Mouse (Mus musculus) layer of hippocampus, postnatal 14 days (tissue): ENCODE measurements at regions not wholly inside any gene's neighbourhood (a gene's known extent, or its start where the extent isn't known, plus 50 kb on each side); places are given as distances from the start of the nearest gene placed in this dataset.

Experiments
- DNase-seq, 2 experiments: peaks; one replicate each; pipeline ENCODE4 v3.0.0; 2021 to 2022; ENCODE audit warnings: low spot score in 2 of 2, mixed read lengths in 1 of 2

DNA sequence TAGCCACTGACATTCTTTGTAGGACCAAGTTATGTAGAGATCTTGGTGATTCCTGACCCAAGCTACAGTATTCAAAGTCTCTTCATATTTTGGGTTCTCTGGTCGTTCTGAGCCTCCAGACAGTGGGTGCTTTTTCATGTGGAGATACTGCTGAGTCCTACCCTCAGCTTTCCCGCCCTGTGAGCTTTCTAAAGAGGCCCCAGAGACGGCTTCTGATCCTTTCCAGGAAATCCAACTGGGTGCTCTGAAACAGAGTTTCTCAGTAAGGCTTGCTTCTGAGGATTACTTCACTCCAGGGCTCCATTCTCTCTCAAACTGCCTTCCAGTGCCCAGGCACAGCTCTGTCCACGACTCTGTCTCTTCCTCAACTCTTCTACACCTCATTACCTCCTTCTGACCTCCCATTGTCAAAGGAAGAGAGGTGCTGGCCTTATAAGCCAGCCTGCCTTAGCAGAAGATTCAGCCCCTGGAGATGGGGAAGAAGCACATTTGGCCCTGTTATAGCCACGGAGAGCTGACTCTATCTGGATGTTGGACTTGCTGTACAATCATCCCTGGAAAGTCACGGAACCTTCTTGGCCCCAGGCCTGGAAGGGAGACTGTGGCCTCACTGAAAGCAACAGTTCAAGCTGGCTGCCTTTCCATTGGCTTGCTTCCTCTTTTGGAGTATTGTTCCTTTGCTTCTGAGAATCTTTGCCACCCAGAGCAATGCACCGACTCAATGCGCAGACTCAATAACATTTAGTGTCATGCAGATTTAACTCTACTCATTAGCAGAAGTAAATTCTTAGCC, 1306.9 kb upstream of the A1bg start:
- DNase-seq = no peak

DNA sequence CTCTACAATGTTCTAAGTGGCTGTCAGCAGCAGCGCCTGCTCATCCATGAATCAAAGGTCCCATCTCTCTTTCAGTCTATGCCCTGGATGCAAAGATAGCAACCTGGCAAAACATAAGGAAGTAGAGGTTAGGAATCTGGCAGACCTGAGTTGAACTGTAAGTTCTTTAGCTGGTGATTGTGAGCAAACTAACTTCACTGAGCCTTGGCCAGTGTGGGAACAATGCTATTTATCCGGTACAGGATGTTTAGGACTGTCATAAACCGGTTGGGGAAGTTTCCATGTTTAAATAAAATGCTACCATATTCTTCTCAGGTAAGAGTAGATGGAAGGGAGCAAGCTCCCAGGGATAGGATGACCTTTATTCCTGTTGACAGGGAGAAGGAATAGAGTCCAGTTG, 1306.2 kb upstream of the A1bg start:
- no peak for DNase-seq

DNA sequence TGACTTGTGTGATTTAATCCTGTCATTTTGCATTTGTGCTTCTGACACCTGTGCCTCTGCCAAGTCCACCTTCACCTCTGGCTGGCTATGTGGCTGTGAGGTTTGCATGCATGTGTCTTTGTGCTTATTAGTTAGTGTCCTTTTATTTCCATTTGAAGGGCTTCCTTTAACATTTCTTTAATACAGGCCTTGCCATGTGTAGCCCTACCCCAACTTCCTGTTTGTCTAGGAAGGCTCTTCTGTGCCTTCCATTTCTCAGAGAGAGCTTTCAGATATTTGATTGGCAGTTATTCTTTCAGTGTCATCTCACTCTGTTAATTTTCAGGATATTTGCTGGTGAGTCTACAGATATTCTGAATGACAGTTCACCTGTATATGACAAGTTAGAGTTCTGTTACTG, 1302.0 kb upstream of the A1bg start:
- DNase-seq = no peak

DNA sequence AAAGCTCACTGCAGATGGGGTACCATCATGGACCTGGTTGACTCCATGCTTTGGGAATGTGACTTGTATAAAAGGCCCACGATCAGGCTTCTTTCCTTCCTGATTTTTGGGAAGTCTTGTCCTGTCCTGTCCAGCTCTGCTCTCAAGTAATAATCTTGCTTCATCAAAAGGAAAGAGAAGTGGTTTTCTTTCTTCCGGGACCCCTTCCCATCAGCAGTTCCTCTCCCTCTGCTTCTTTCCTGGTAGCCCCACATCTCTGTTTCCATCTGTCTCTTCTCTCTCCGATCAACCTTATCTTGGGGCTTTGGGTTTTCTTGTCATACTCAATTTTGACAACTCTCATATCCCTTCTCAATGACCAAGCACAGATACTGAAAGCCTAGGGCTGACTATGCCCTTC, 1301.4 kb upstream of the A1bg start:
- DNase-seq = no peak

DNA sequence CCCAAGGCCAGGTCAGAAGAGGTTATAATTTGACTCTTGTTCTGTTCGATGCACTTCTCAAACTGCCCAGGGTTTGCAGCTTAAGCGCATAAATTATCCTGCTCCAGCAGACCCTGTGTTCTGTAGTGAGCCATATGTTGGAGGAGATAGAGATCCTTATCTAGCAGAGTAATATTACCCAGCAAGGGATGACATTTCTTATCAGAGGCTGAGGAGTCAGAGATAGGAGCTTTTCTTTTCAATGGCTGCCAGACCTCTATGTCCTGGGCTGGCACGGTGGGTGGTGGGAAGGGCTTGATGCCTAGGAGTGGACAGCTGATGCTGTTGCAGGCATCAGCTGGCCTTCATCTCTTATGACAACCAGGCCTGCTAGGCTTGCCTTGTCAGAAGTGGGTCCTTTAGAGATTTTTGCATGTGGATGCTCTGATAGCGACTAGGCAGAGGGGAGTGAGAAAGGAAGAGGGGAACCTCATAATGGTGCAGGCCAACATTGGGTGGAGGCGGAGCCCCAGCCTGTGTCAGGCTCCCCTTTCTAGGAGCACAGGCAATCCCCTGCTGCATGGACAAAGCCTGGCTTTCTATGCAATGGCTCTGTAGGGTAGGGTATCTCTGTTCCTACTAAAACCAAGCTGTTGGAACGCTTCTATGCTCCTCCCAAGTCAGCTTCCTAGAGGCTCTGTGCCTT, 1300.5 kb upstream of the A1bg start:
- DNase-seq = no peak

DNA sequence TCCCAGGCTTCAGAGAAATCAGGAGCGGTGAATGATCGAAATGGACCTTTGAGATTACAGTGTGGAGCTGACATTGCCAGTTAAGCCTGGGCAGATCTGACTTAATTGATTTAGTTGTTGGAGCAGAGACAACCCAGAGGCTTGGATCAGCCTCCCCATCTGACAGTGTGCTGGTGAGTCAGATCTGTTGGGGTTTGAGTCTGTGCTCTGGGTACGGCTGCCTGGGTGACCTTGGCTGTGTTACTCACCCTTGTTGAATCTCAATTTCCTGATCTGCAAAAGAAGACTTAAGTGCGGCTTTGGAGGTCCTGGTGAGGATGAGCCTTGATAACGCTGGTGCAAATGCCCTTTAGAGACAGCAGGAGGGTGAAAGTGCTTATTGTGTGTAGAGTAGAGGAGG, 1299.9 kb upstream of the A1bg start:
- DNase-seq = no peak

DNA sequence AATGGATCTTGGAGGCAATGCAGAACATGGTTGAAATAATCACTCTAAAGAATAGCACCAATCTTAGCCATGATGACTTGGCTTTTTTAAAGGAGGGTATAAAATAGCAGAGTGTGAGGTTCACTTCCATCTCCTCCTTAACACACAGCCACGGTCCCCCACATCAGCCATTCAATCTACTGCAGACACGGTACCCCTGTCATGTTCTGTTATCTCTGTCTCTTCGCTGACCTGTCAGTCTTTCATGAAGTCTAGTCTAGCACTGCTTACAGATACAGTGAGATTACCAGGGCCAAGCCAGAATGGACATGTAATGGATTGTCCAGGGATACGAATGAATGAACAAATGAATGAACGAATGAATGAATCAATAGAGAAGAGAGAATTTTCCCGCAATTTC, 1299.4 kb upstream of the A1bg start:
- DNase-seq = no peak

DNA sequence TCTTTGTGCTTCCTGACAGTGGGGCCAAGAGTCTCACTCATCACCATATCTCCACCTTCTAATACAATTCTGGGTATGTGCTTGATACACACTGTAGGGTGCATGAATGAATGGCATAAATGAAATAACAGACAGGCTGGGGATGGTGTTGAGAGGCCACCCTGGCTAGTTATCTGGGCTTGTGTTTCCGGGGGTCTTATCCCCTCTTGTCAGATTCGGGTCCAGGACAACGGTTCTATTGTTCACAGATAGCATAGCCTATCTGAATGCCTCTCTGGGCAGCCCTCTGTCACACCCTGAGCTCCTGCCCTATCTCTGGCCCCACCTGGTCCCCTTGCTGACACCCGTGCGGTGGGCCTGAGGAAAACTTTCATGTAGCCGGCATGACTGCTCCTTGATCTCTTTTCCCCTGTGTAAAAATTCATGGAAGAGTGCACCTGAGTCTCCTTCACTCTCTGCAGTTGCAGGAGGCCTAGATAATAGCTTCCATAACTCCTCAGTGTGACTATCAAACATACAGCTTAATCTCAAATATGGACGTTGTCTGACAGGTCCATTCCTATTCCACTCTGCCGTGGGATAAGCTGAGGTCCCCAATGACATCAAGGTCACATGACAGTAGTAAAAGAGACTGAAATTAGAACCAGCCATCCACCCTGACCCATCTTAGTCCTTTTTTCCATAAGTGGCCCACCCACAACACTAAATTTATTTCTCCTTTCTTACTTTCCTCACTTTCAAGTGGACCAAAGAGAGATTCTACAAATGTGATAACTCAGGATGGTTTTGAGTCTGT, 1298.4 kb upstream of the A1bg start:
- DNase-seq = no peak

DNA sequence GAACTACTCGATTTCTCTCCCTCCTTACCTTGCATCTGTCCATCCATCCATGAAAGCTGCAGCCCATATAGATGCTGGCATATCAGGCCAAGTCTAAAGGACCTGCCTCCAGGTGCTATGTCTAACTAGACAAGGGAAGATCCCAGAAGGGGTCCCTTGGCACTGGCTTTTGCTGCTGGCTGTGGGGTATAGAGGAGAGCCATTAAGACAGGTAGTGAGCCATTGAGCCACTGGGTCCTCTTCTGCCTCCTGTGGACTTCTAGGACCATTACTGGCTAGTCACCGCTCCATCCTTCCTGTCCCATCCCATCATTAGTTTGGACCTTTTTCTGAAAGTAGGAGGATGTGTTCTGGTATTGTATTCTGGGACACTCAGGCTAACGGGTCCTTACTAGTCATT, 1297.8 kb upstream of the A1bg start:
- no peak for DNase-seq

DNA sequence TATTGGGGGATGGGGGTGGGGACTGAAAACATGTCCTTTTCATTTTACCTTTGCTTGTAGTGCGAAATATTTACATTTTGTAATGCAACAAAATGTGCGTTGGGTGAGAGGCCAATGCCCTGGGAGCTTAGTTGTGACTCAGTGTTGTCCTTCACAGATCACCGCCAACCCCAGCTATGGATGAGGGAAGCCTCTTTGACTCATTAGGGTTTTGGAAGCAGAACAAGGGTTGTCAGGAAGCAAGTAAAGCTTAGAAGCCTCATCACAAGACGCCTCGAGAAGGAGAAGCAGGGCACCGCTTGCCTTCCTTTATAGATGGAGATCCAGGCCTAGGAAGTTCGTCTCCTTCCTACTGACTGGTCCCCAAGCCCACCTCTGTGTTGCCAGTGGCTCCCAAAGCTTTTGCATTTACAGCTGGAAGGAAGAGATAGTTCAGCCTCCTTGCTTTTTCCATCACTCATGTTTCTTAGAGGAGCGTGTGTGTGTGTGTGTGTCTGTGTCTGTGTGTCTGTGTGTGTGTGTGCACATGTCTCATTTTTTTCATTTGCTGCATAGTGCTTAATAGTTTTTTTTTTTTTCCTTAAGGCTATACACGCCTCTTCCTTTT, 1297.2 kb upstream of the A1bg start:
- DNase-seq = no peak

DNA sequence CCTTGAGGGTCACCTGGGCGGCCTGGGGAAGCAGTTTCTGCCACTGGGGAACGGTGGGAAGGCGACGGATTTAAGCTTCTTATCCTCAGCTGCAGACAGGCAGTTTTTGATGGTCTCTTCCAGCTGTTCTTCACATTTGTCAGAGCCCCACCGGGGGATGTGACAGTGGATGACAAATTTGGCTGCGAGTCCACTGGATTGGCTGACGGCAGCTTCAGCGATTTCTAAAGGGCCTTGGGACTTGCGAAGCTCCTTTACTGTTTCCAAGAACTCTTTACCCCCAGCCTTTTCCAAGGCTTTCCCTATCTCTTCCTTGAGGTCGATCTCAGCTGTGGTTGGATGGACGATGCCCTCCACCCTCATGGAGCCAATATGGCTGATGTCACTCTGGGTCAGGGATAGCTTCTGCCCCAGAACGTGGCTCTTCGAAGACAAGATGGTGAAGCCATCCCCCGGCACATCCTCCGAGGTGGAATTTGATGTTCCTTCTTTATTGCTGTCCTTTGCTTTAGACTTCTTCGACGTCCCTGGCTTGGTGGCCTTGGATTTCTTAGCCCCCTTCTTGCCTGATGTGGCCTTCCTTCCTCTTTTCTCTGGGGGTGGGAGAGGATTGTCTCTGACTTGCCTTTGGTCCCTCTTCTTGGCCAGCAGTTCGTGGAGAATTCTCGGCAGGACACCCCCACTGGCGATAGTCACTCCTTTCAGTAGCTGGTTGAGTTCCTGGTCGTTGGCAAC, 1295.7 kb upstream of the A1bg start:
- no peak for DNase-seq

DNA sequence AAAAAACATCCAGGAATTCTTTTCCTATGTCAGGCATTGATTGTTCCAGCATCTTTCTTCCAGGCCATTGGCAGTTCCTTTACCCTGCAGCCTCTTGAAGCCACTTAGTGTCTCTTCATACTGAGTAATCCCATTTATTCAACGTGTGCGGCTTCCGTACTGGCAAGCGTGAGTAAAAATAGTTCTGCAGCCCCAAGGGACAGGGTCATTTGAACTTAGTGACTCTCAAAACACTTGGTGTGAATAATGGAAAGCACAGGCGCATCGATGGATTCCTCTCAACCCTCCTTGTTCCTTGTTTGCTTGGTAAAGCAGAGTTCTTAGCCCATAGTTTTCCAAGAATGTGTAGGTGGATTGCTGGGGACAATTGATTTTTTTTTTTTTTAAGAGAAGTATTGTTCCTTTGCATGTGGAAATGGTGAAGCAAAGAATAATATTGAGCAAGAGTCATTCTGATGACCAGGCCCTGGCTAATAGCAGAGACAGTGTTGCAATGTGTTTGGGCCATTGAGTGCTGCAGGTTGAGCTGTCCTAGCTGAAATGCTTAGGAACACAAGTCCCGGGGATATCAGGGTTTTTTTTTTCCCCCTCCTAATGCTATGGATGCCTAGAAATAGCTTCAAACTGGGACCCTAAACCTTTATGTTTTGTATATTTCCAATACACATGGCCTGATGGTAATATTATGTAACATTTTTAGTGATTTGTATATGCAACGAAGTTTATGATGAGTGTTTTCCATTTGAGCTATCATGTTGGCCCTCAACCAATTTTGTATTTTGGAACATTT, 1294.1 kb upstream of the A1bg start:
- DNase-seq = no peak

DNA sequence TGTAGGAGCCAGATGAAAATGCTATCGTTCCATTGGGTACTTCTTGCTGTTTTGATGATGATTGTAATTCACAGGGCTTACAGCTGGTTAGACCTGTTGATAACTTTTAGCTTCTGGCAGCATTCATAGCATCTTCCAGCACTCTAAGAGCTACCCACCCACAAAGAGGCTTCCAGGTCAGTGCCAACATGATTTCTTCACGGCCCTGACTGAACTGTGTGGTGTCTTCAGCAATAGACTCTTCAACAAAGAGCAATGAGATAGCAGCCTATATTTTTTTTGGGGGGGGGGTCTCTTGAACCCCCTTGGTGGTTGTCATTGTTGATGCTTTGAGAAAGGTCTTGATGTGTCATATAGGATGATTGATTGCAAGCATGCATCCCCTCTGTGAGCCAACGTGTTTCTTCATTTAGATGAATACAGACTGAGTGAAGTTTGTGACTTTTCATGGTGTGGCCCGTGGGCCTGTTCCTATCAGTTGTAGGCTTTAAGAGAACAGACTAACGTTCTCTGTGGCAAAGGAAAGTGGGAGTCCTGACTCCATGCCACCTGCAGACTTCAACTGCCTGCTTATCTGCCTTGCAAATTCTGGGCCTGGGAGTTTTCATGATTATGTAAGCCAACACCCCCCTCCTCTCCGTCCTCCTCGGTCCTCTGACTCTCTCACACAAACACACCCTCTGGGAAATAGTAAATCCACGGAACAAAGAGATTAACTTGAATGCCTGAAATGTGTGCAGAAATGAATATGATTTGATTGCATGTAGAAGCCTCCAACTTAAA, 1293.0 kb upstream of the A1bg start:
- no peak for DNase-seq

DNA sequence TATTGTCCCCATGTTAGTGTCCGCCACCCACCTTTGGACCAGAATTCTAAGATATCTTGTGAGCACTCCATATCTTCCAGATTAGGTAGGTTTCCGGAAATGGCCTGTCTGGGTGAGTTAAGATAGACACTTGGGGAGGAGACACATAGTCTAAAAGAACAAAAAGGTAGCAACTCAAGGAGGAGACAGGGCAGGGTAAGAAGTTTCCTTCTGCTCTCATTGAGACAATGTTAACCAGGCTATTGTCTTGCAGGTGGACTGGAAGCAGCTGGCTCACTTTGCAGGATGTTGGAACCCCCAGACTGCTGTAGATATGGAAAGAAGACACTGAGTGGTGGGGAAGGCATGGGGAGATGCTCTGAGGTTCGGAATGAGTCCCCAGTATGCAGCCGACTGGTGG, 1291.5 kb upstream of the A1bg start:
- no peak for DNase-seq

DNA sequence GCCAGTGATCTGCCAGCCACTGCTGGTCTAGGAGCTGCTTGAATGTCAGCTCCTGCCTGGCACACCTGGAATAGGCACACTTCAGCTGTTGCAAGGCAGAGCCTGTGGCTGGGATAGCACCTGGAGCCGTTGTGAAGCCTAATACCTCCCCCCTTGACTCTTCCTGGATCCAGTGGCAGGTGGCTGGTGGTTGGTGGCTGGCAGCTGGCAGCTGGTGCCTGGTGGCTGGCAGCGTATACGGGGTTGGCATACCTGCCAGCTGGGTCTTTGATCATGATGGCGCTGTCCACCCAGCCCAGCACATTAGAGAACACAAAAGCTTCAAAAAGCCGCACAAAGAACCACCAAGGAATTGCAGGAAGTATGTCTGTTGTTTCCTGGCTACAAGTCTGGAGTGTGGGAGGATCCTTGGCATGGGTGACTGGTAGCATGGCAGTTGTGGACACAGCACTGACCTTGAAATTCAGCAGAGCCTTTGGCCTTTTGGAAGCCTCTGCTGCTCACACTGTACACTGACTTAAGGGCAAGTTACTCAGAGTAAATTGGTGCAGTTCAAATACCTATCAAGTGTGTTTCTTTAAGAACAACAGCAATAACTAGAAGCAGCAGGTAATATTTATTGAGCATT, 1289.6 kb upstream of the A1bg start:
- no peak for DNase-seq

DNA sequence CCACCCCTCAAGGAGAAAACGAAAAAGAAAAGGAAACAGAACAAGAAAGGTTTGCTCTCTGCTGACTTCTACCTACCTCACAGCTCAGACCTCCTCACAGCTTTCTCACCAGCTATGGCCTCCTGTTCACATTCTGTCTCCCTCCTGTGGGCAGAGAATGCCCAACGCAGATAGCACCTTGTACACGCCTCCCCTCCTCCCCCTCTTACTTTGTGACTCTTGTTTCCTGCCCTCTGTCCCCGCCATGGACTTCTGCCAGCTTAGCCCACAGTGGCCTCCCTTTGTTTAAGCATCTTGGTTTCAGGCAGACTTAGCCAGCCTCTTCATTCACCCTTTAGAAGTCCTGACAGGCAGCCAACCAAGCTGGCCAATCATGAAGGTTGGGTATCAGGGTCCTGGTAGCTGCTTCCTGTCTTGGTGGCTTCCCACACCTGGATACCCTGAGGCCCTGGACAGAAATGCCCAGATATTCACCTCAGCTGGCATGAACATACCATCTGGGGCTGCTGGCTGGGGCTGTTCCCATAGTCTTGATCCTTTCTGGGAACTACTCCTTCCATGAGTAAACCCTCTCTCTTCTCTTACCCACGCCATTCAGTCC, 1287.2 kb upstream of the A1bg start:
- DNase-seq = no peak

DNA sequence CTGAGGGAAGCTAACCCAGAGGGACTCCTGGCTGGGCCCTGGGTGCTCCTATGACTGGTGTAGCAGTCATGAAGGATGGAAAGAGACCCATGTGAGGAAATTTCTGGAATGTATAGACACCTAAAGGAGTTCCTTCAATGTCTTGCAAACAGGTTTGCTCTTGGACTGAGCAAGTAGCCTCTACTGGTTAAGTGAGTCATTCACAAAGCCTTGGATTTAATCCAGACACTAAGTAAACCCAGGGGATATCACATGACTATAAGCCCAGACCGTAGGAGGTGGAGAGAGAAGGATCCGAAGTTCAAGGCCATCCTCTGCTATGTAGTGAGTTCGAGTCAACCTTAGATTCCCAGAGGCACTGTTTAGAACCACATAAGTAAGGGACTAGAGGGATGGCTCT, 1286.5 kb upstream of the A1bg start:
- no peak for DNase-seq

DNA sequence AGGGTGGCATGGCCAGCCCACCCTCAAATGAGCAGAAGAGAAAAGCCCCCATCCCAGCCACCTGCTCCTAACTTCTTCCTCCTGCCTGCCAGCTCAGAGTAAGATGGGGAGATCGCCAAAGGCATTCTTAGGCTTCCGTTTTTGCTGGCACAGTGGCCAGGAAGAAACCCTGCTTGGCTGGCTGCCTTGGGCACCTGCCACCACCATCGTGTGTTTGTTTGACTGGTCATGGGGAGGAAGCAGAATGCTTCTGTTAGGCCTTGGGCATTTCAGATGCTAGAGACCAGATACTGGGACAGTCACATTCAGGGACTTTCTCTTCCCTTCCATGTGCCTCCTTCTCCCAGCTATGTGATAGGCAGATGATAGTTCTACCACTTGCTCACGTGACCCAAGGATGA, 1283.7 kb upstream of the A1bg start:
- DNase-seq = no peak
